Mouse (Mus musculus) heart, embryonic 14.5 days (tissue): ENCODE data around the gene 1700003E16Rik. TPM values are rescaled to one million over a fixed set of nuclear protein-coding genes. Genes with fewer than 3 reads are reported as not detected.

Experiments
- ATAC-seq: fragments of 200-750 bp; cut with Nextera tagmentation; 2 replicates; pipeline ENCODE4 v1.8.0; 2017; ENCODE audit warnings: low read depth, moderate TSS enrichment; ENCODE audit not compliant: insufficient number of reproducible peaks, insufficient read depth, low FRiP score
- H3K27ac ChIP-seq, 2 experiments: fragments of 200-500 bp in 1 of 2; fragments of 300-500 bp in 1 of 2; sonication (generic) in 1 of 2; replicated peaks in 1 of 2; 2 replicates each; pipeline ENCODE4 v1.5.1; 2012 to 2014; ENCODE audit warnings: low read depth in 2 of 2, low read length in 2 of 2, control low read depth in 1 of 2, mild to moderate bottlenecking in 1 of 2, mixed read lengths in 1 of 2; ENCODE audit not compliant: control insufficient read depth in 1 of 2, insufficient read depth in 1 of 2
- H3K27me3 ChIP-seq: fragments of 300-500 bp; sonication (generic); 2 replicates; pipeline ENCODE4 v1.6.1; 2014; ENCODE audit warnings: mild to moderate bottlenecking, low read length, control low read depth; ENCODE audit not compliant: control insufficient read depth, insufficient read depth
- H3K36me3 ChIP-seq: fragments of 300-500 bp; sonication (generic); 2 replicates; pipeline ENCODE4 v1.6.1; 2014; ENCODE audit warnings: mild to moderate bottlenecking, control low read depth, low read length, mixed read lengths; ENCODE audit not compliant: control insufficient read depth, insufficient read depth
- H3K4me1 ChIP-seq, 2 experiments: fragments of 200-500 bp in 1 of 2; fragments of 300-500 bp in 1 of 2; sonication (generic) in 1 of 2; 2 replicates each; pipeline ENCODE4 v1.6.1; 2012 to 2014; ENCODE audit warnings: low read length in 2 of 2, control low read depth in 1 of 2, mixed read lengths in 1 of 2; ENCODE audit not compliant: control insufficient read depth in 2 of 2, insufficient read depth in 2 of 2
- H3K4me2 ChIP-seq: fragments of 300-500 bp; sonication (generic); 2 replicates; pipeline ENCODE4 v1.6.1; 2014; ENCODE audit warnings: mild to moderate bottlenecking, low read length
- H3K4me3 ChIP-seq, 2 experiments: fragments of 200-500 bp in 1 of 2; fragments of 300-500 bp in 1 of 2; sonication (generic) in 1 of 2; 2 replicates each; pipeline ENCODE4 v1.5.1; 2012 to 2014; ENCODE audit warnings: low read length in 2 of 2, mild to moderate bottlenecking in 2 of 2, control low read depth in 1 of 2, low read depth in 1 of 2, moderate library complexity in 1 of 2; ENCODE audit not compliant: control insufficient read depth in 1 of 2, insufficient read depth in 1 of 2
- H3K9ac ChIP-seq: fragments of 300-500 bp; sonication (generic); 2 replicates; pipeline ENCODE4 v1.6.1; 2014; ENCODE audit warnings: mild to moderate bottlenecking, low read length
- H3K9me3 ChIP-seq: fragments of 300-500 bp; sonication (generic); 2 replicates; pipeline ENCODE4 v1.6.1; 2016; ENCODE audit warnings: low read length, control low read depth; ENCODE audit not compliant: control insufficient read depth
- WGBS: fragments of 180-500 bp; shearing (Covaris S2); extraction: QIAGEN DNeasy Blood & Tissue Kit; methylation state at CpG from one replicate; pipeline ENCODE4 v1.1.7; 2014; 5-methylcytosine and 5-hydroxymethylcytosine counted together
- polyA plus RNA-seq: library from polyadenylated mRNA; unstranded; fragments of >200 nt; fragmentation: Nextera tagmentation; extraction: Ambion mirVana; gene quantifications from 2 replicates; pipeline ENCODE4 v1.2.1, GENCODE M21; 2014

Gene 1700003E16Rik
- polyA plus RNA-seq, 1 experiment from 2014 or later = 0.31 TPM

GRCm38 (mm10) chr6:83140044-83140443 lies 16.2 kb upstream of the 1700003E16Rik start:
- H3K36me3 ChIP-seq = no peaks in the 10 kb centered on the region; the same call in 1 of the 2 replicates
- no peak for ATAC-seq
- WGBS = 91% methylated on average over 8 of the region's 8 CpGs
- peaks cover 30 to 38% of the 10 kb centered on the region in 2 experiments for H3K4me1 ChIP-seq
- no peak overlapping the region for H3K9ac ChIP-seq
- H3K4me3 ChIP-seq = no peak overlapping the region
- no peaks in the 10 kb centered on the region for H3K27me3 ChIP-seq
- H3K9me3 ChIP-seq = no peaks in the 10 kb centered on the region
- H3K27ac ChIP-seq = no peak overlapping the region
- H3K4me2 ChIP-seq = no peak overlapping the region

GRCm38 (mm10) chr6:83141636-83142035 lies 14.6 kb upstream of the 1700003E16Rik start:
- Histone ChIP-seq H3K9ac (peak overlapping the region; percentile 79), H3K4me3 (peak overlapping the region; percentile 39 to 49), H3K27me3 (no peaks in the 10 kb centered on the region), H3K9me3 (no peaks in the 10 kb centered on the region), H3K36me3 (peaks cover 6% of the 10 kb centered on the region), H3K27ac (peak overlapping the region; percentile 44 to 46), H3K4me2 (peak overlapping the region; percentile 82), H3K4me1 (peaks cover 19 to 28% of the 10 kb centered on the region in 2 experiments)
- no peak for ATAC-seq
- WGBS = 32% methylated on average over 4 of the region's 4 CpGs

- Histone ChIP-seq H3K9me3 (no peaks in the 10 kb centered on the region), H3K4me1 (peaks cover 18 to 28% of the 10 kb centered on the region in 2 experiments), H3K27me3 (no peaks in the 10 kb centered on the region), H3K4me3 (peak overlapping the region; percentile 39 to 49), H3K9ac (peak overlapping the region; percentile 79), H3K36me3 (peaks cover 13% of the 10 kb centered on the region), H3K27ac (peak overlapping the region; percentile 44 to 46), H3K4me2 (peak overlapping the region; percentile 82)
- ATAC-seq = no peak
- 3% methylated on average over 41 of the region's 41 CpGs for WGBS
Measured at GRCm38 (mm10) chr6:83142211-83142731, 13.9 kb upstream of the 1700003E16Rik start.

- H3K9ac ChIP-seq = peak overlapping the region; percentile 79
Measured at GRCm38 (mm10) chr6:83142886-83143285, 13.3 kb upstream of the 1700003E16Rik start.

GRCm38 (mm10) chr6:83145209-83145608 lies 11.0 kb upstream of the 1700003E16Rik start:
- H3K4me1 ChIP-seq = peaks cover 14 to 16% of the 10 kb centered on the region in 2 experiments
- ATAC-seq = no peak
- H3K36me3 ChIP-seq = peaks cover 41% of the 10 kb centered on the region
- H3K27ac ChIP-seq = peak overlapping the region in 1 of 2 experiments; percentile 48; a peak in 1 of 4 replicates
- WGBS = 62% methylated on average over 2 of the region's 2 CpGs
- no peaks in the 10 kb centered on the region for H3K9me3 ChIP-seq
- H3K27me3 ChIP-seq = no peaks in the 10 kb centered on the region
- H3K4me2 ChIP-seq = no peak overlapping the region
- no peak overlapping the region for H3K9ac ChIP-seq
- H3K4me3 ChIP-seq = no peak overlapping the region

More at GRCm38 (mm10) chr6:83142886-83143285, 13.3 kb upstream of the 1700003E16Rik start:
- peak overlapping the region in 1 of 2 experiments; percentile 39; a peak in 1 of 4 replicates for H3K4me3 ChIP-seq
- peaks cover 19% of the 10 kb centered on the region for H3K36me3 ChIP-seq
- WGBS = 41% methylated on average over 11 of the region's 11 CpGs
- no peak overlapping the region for H3K27ac ChIP-seq
- H3K9me3 ChIP-seq = no peaks in the 10 kb centered on the region
- no peak for ATAC-seq
- H3K4me2 ChIP-seq = peak overlapping the region; percentile 82
- peaks cover 18 to 26% of the 10 kb centered on the region in 2 experiments for H3K4me1 ChIP-seq
- no peaks in the 10 kb centered on the region for H3K27me3 ChIP-seq

GRCm38 (mm10) chr6:83145805-83146204 lies 10.4 kb upstream of the 1700003E16Rik start:
- H3K27me3 ChIP-seq = no peaks in the 10 kb centered on the region
- 55% methylated on average over 9 of the region's 9 CpGs for WGBS
- no peak overlapping the region for H3K9ac ChIP-seq
- peaks cover 41% of the 10 kb centered on the region for H3K36me3 ChIP-seq
- H3K4me2 ChIP-seq = no peak overlapping the region
- no peaks in the 10 kb centered on the region for H3K9me3 ChIP-seq
- peak overlapping the region; percentile 34 to 48 for H3K27ac ChIP-seq
- ATAC-seq = no peak
- H3K4me1 ChIP-seq = peaks cover 14 to 16% of the 10 kb centered on the region in 2 experiments
- no peak overlapping the region for H3K4me3 ChIP-seq

- H3K9ac ChIP-seq = no peak overlapping the region
- no peak for ATAC-seq
- no peaks in the 10 kb centered on the region for H3K27me3 ChIP-seq
- WGBS = 56% methylated on average over 7 of the region's 7 CpGs
- no peak overlapping the region for H3K4me3 ChIP-seq
- H3K4me1 ChIP-seq = peaks cover 5 to 12% of the 10 kb centered on the region in 2 experiments; a peak in 2 of 4 replicates
- H3K36me3 ChIP-seq = peaks cover 50% of the 10 kb centered on the region
- H3K27ac ChIP-seq = no peak overlapping the region
- no peak overlapping the region for H3K4me2 ChIP-seq
- no peaks in the 10 kb centered on the region for H3K9me3 ChIP-seq
Measured at GRCm38 (mm10) chr6:83147280-83147679, 8.9 kb upstream of the 1700003E16Rik start.

- no peaks in the 10 kb centered on the region for H3K27me3 ChIP-seq
- peaks cover 5% of the 10 kb centered on the region in 2 experiments; a peak in 2 of 4 replicates for H3K4me1 ChIP-seq
- no peak overlapping the region for H3K4me3 ChIP-seq
- peaks cover 53% of the 10 kb centered on the region for H3K36me3 ChIP-seq
- WGBS = 28% methylated on average over 8 of the region's 8 CpGs
- no peaks in the 10 kb centered on the region for H3K9me3 ChIP-seq
- H3K9ac ChIP-seq = no peak overlapping the region
- H3K27ac ChIP-seq = no peak overlapping the region
- ATAC-seq = no peak
- no peak overlapping the region for H3K4me2 ChIP-seq
Measured at GRCm38 (mm10) chr6:83151721-83152120, 4.5 kb upstream of the 1700003E16Rik start.
